Mouse (Mus musculus) kidney, adult 2 months (tissue): ENCODE measurements around the gene Galnt3.

Source experiments
- CTCF ChIP-seq: fragments of 200-500 bp; conservative IDR thresholded peaks from 2 replicates; pipeline ENCODE4 v1.5.1; 2011; ENCODE audit warnings: low read depth, mild to moderate bottlenecking, control low read depth, low read length, moderate library complexity, mixed read lengths; ENCODE audit not compliant: insufficient read depth, insufficient read length
- POLR2A ChIP-seq: fragments of 200-500 bp; IDR thresholded peaks from one replicate; pipeline ENCODE4 v1.6.1; 2011; ENCODE audit warnings: low read depth, low read length, control low read depth

GRCm38 (mm10) chr2:66150531-66150930 lies 25.7 kb upstream of the Galnt3 start:
- no peak for TF ChIP-seq POLR2A
- TF ChIP-seq CTCF: no peak
